Mouse (Mus musculus): Measurements from ENCODE around the gene Pgghg. TPM values are rescaled to one million over a fixed set of nuclear protein-coding genes. Genes with fewer than 3 reads are reported as not detected.

The Pgghg gene
- polyA plus RNA-seq, 1 experiment from 2014 or later = 7.9 TPM

- Histone ChIP-seq H3K36me3 (ENCODE audit: control insufficient read depth, insufficient read depth) (no peaks in the 10 kb centered on the region), H3K27ac (ENCODE audit: low read length) (no peak within 1 kb of the TSS), H3K4me2 (ENCODE audit: low read depth, low read length) (no peak within 1 kb of the TSS), H3K27me3 (ENCODE audit: control insufficient read depth, insufficient read depth, low read depth, low read length) (no peaks in the 10 kb centered on the region), H3K9ac (ENCODE audit: low read depth, low read length) (no peak within 1 kb of the TSS), H3K9me3 (replicated peaks; ENCODE audit: control insufficient read depth, low read length) (no peaks in the 10 kb centered on the region), H3K4me3 (ENCODE audit: low read depth, low read length) (no peak within 1 kb of the TSS), H3K4me1 (ENCODE audit: control insufficient read depth, low read depth, low read length) (peaks cover 8% of the 10 kb centered on the region)
- WGBS (ENCODE audit: insufficient replicate concordance) = 66% methylated on average over 16 of the region's 16 CpGs
- no peak for ATAC-seq (ENCODE audit: low read depth)
Observed at GRCm38 (mm10) chr7:140949824-140950530, 8.8 kb downstream of the Pgghg start, which contains the start of gene Ifitm5. TSS of gene Ifitm5 (minus strand) at chr7:140950291.

- Histone ChIP-seq H3K4me2 (ENCODE audit: low read depth, low read length) (no peak overlapping the region), H3K27ac (ENCODE audit: low read length) (no peak overlapping the region)
Observed at GRCm38 (mm10) chr7:140951051-140951450, 9.9 kb downstream of the Pgghg start.

GRCm38 (mm10) chr7:140951765-140952164 lies 10.6 kb downstream of the Pgghg start:
- WGBS (ENCODE audit: insufficient replicate concordance) = 52% methylated on average over 6 of the region's 6 CpGs
- H3K36me3 ChIP-seq (ENCODE audit: control insufficient read depth, insufficient read depth) = no peaks in the 10 kb centered on the region
- no peaks in the 10 kb centered on the region for H3K27me3 ChIP-seq (ENCODE audit: control insufficient read depth, insufficient read depth, low read depth, low read length)
- H3K4me1 ChIP-seq (ENCODE audit: control insufficient read depth, low read depth, low read length) = peaks cover 17% of the 10 kb centered on the region
- H3K4me2 ChIP-seq (ENCODE audit: low read depth, low read length) = no peak overlapping the region
- H3K9me3 ChIP-seq (replicated peaks; ENCODE audit: control insufficient read depth, low read length) = no peaks in the 10 kb centered on the region
- H3K9ac ChIP-seq (ENCODE audit: low read depth, low read length) = no peak overlapping the region
- ATAC-seq (ENCODE audit: low read depth) = no peak
- H3K4me3 ChIP-seq (ENCODE audit: low read depth, low read length) = no peak overlapping the region
- no peak overlapping the region for H3K27ac ChIP-seq (ENCODE audit: low read length)

More at GRCm38 (mm10) chr7:140951051-140951450, 9.9 kb downstream of the Pgghg start:
- H3K4me3 ChIP-seq (ENCODE audit: low read depth, low read length) = no peak overlapping the region
- no peak overlapping the region for H3K9ac ChIP-seq (ENCODE audit: low read depth, low read length)
- peaks cover 10% of the 10 kb centered on the region for H3K4me1 ChIP-seq (ENCODE audit: control insufficient read depth, low read depth, low read length)
- no peaks in the 10 kb centered on the region for H3K36me3 ChIP-seq (ENCODE audit: control insufficient read depth, insufficient read depth)
- ATAC-seq (ENCODE audit: low read depth) = no peak
- H3K9me3 ChIP-seq (replicated peaks; ENCODE audit: control insufficient read depth, low read length) = no peaks in the 10 kb centered on the region
- WGBS (ENCODE audit: insufficient replicate concordance) = 55% methylated on average over 8 of the region's 8 CpGs
- H3K27me3 ChIP-seq (ENCODE audit: control insufficient read depth, insufficient read depth, low read depth, low read length) = no peaks in the 10 kb centered on the region

GRCm38 (mm10) chr7:140952441-140952840 lies 11.2 kb downstream of the Pgghg start:
- Histone ChIP-seq H3K4me2 (ENCODE audit: low read depth, low read length) (no peak overlapping the region), H3K4me3 (ENCODE audit: low read depth, low read length) (no peak overlapping the region), H3K9me3 (replicated peaks; ENCODE audit: control insufficient read depth, low read length) (no peaks in the 10 kb centered on the region), H3K9ac (ENCODE audit: low read depth, low read length) (no peak overlapping the region), H3K36me3 (ENCODE audit: control insufficient read depth, insufficient read depth) (no peaks in the 10 kb centered on the region), H3K27ac (ENCODE audit: low read length) (no peak overlapping the region), H3K4me1 (ENCODE audit: control insufficient read depth, low read depth, low read length) (peaks cover 17% of the 10 kb centered on the region), H3K27me3 (ENCODE audit: control insufficient read depth, insufficient read depth, low read depth, low read length) (no peaks in the 10 kb centered on the region)
- 63% methylated on average over 7 of the region's 7 CpGs for WGBS (ENCODE audit: insufficient replicate concordance)
- ATAC-seq (ENCODE audit: low read depth) = no peak

- H3K4me1 ChIP-seq (ENCODE audit: control insufficient read depth, low read depth, low read length) = peaks cover 17% of the 10 kb centered on the region
- no peak overlapping the region for H3K27ac ChIP-seq (ENCODE audit: low read length)
- H3K36me3 ChIP-seq (ENCODE audit: control insufficient read depth, insufficient read depth) = no peaks in the 10 kb centered on the region
- no peaks in the 10 kb centered on the region for H3K27me3 ChIP-seq (ENCODE audit: control insufficient read depth, insufficient read depth, low read depth, low read length)
- 49% methylated on average over 11 of the region's 11 CpGs for WGBS (ENCODE audit: insufficient replicate concordance)
- ATAC-seq (ENCODE audit: low read depth) = no peak
- H3K9ac ChIP-seq (ENCODE audit: low read depth, low read length) = no peak overlapping the region
- H3K4me2 ChIP-seq (ENCODE audit: low read depth, low read length) = no peak overlapping the region
- H3K4me3 ChIP-seq (ENCODE audit: low read depth, low read length) = no peak overlapping the region
- H3K9me3 ChIP-seq (replicated peaks; ENCODE audit: control insufficient read depth, low read length) = no peaks in the 10 kb centered on the region
Observed at GRCm38 (mm10) chr7:140953133-140953532, 11.9 kb downstream of the Pgghg start.

GRCm38 (mm10) chr7:140953800-140954732 lies 12.9 kb downstream of the Pgghg start:
- peaks cover 17% of the 10 kb centered on the region for H3K4me1 ChIP-seq (ENCODE audit: control insufficient read depth, low read depth, low read length)

GRCm38 (mm10) chr7:140954733-140955071 lies 13.5 kb downstream of the Pgghg start:
- no peaks in the 10 kb centered on the region for H3K36me3 ChIP-seq (ENCODE audit: control insufficient read depth, insufficient read depth)
- 6% methylated on average over 9 of the region's 9 CpGs for WGBS (ENCODE audit: insufficient replicate concordance)
- H3K27ac ChIP-seq (ENCODE audit: low read length) = peak overlapping the region; percentile 78
- H3K9ac ChIP-seq (ENCODE audit: low read depth, low read length) = no peak overlapping the region; the same call in 1 of the 2 replicates
- peaks cover 17% of the 10 kb centered on the region for H3K4me1 ChIP-seq (ENCODE audit: control insufficient read depth, low read depth, low read length)
- H3K27me3 ChIP-seq (ENCODE audit: control insufficient read depth, insufficient read depth, low read depth, low read length) = no peaks in the 10 kb centered on the region
- no peaks in the 10 kb centered on the region for H3K9me3 ChIP-seq (replicated peaks; ENCODE audit: control insufficient read depth, low read length)
- H3K4me2 ChIP-seq (ENCODE audit: low read depth, low read length) = peak overlapping the region; percentile 59
- peak overlapping the region; percentile 59 for H3K4me3 ChIP-seq (ENCODE audit: low read depth, low read length)
- ATAC-seq (ENCODE audit: low read depth) = peak; percentile 61

More at GRCm38 (mm10) chr7:140953800-140954732, 12.9 kb downstream of the Pgghg start:
- Histone ChIP-seq H3K4me2 (ENCODE audit: low read depth, low read length) (peak overlapping the region; percentile 59), H3K9me3 (replicated peaks; ENCODE audit: control insufficient read depth, low read length) (no peaks in the 10 kb centered on the region), H3K27me3 (ENCODE audit: control insufficient read depth, insufficient read depth, low read depth, low read length) (no peaks in the 10 kb centered on the region), H3K27ac (ENCODE audit: low read length) (peak overlapping the region; percentile 76), H3K36me3 (ENCODE audit: control insufficient read depth, insufficient read depth) (no peaks in the 10 kb centered on the region), H3K9ac (ENCODE audit: low read depth, low read length) (no peak overlapping the region; the same call in 1 of the 2 replicates), H3K4me3 (ENCODE audit: low read depth, low read length) (peak overlapping the region; percentile 59)
- no peak for ATAC-seq (ENCODE audit: low read depth)
- 25% methylated on average over 15 of the region's 15 CpGs for WGBS (ENCODE audit: insufficient replicate concordance)

- no peaks in the 10 kb centered on the region for H3K36me3 ChIP-seq (ENCODE audit: control insufficient read depth, insufficient read depth)
- no peaks in the 10 kb centered on the region for H3K27me3 ChIP-seq (ENCODE audit: control insufficient read depth, insufficient read depth, low read depth, low read length)
- peak overlapping the region; percentile 78 for H3K27ac ChIP-seq (ENCODE audit: low read length)
- peak overlapping the region; percentile 59 for H3K4me2 ChIP-seq (ENCODE audit: low read depth, low read length)
- WGBS (ENCODE audit: insufficient replicate concordance) = 1% methylated on average over 17 of the region's 17 CpGs
- peak overlapping the region; percentile 59 for H3K4me3 ChIP-seq (ENCODE audit: low read depth, low read length)
- no peaks in the 10 kb centered on the region for H3K9me3 ChIP-seq (replicated peaks; ENCODE audit: control insufficient read depth, low read length)
- ATAC-seq (ENCODE audit: low read depth) = no peak
- peaks cover 17% of the 10 kb centered on the region for H3K4me1 ChIP-seq (ENCODE audit: control insufficient read depth, low read depth, low read length)
- peak overlapping the region; percentile 58 for H3K9ac ChIP-seq (ENCODE audit: low read depth, low read length)
Observed at GRCm38 (mm10) chr7:140955342-140955741, 14.2 kb downstream of the Pgghg start.

Measured in liver, embryonic 16.5 days (tissue).